Mouse (Mus musculus) adrenal gland, postnatal 25 days (tissue): ENCODE measurements around the gene Ttc8. TPM values are rescaled to one million over a fixed set of nuclear protein-coding genes. Genes with fewer than 3 reads are reported as not detected.
"Not testable (repeated sequence)": the region's sequence is repeated elsewhere in the genome, so short reads cannot be mapped to it uniquely, and the experiment has no call there.

Experiments
- DNase-seq: peaks from one replicate; pipeline ENCODE4 v3.0.0; 2021; ENCODE audit warnings: mixed read lengths
- long read RNA-seq: library from polyadenylated mRNA; stranded (forward); transcript quantifications from one replicate; pipeline ENCODE4 v2.0.0, GENCODE M21; 2021
- total RNA-seq: library from RNA; stranded (reverse); gene quantifications from 2 replicates; pipeline ENCODE4 v1.2.3, GENCODE M21; 2021

Ttc8 gene
- 29.0 and 35.5 TPM in 2 replicates for total RNA-seq
- long read RNA-seq, transcript Ttc8-202 (14 exons, 2,272 nt), result major isoform, 18 of 22 reads
- long read RNA-seq, partial matches to known transcripts, result 1 of 22 reads
- long read RNA-seq, other reads (novel, unspliced or antisense), result 2 of 22 reads

DNA sequence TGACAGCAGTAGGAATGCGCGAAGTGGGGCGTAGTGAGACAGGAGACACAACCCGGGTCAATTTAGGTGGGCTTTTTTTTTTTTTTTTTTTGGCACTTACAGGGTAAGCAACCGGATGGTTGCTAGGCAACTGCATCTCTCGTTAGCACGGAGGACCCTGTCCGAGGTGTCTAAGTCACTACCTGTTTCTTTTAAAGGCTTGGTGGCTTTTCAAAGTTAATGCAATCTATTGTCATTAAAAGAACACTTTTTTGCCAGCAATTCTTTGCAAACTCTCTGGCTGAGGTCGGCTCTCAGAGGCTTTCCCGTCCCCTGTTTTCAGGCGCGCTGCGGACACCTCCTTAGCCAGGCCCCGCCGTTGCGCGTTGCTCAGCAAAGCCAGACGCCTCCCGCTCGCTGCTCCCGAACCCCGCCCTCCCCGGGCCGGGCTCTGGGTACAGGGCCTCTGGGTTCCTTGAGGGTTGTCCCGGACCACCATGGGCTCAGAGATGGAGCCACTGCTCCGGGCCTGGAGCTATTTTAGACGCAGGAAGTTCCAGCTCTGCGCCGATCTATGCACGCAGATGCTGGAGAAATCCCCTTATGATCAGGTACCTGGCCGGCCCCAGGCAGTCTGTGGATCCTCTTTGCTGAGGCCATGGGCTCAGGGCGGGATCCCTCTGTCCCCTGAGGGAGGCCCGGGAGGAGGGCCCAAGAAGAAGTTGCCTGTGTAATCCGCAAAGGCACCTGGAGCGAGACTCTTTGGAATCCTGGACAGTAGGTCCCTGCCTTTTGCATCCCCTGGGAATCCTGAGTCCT lies at the start of gene Ttc8:
Gene Ttc8, plus strand, starts transcription at position 381 of the 798 bp plus-strand sequence.
- peak; percentile 86 for DNase-seq

DNA sequence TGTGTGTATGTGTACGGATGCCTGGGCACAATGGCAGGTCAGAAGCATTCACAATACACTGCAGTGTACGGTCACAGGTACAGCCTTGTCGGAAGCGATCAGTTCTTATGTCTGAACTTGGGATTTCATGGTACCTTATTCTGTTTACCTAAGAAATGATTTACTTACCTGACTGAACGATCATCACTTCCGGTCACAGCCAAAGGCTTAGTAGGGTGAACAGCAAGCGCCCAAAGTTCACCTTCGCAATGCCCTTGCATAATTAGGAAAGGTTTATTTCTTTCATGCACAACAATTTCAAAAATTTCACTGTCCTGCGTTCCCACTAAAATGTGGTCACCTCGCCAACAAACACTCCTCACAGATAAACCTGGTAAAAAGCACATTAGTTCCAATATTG lies 47.5 kb upstream of the Ttc8 start:
- no peak for DNase-seq

- no peak for DNase-seq
Measured at GRCm38 (mm10) chr12:98875216-98875615, 45.2 kb upstream of the Ttc8 start.

DNA sequence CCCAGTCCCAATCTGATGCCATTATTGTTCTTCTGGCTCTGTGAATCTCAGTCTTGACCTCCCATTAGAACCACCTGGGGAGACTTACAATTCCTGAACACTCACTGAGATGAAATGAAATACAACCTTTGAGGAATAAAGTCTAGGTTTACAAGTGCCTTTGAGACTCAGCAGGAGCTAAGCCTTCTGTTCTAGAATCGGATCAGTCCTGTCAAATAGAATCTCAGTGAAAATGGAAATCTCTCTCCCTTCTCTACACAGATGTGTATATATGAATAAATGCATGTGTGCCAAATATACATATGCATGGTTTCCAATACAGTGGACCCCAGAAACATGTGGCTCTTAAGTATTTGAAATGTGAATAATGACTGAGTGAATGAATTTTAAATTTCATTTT lies 41.7 kb upstream of the Ttc8 start:
- no peak for DNase-seq

GRCm38 (mm10) chr12:98881796-98882195 lies 38.6 kb upstream of the Ttc8 start:
- DNase-seq, result no peak

GRCm38 (mm10) chr12:98884515-98884914 lies 35.9 kb upstream of the Ttc8 start:
- no peak for DNase-seq

- no peak for DNase-seq
Measured at GRCm38 (mm10) chr12:98896761-98897160, 23.6 kb upstream of the Ttc8 start.

GRCm38 (mm10) chr12:98899676-98900075 lies 20.7 kb upstream of the Ttc8 start:
- DNase-seq, result no peak

DNA sequence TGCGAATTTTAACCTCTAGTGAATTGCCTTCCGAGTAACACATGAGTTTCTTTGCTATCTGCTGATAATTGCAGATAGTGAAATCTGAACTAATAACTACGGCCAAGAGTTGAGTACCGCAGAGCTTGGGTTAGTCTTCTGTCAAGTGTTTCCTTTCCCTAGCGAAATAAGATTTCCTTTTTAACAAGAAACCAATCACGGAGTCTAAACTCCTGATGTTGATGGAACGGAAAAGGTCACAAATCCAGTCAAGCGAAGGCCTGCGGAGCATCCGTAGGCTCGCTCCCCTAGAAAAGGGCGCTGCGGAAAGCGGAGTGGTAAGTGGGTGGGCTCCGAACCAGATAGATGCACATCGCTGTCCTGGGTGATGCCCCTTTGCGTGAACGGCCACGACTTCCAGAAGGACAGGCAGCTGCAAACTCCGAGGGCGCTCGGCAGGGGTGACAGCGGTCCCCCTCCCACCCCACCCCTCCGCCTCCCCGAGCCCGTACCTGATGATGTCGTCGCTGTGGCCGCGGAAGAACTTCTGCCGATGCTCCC lies 20.0 kb upstream of the Ttc8 start:
- peak; percentile 11 for DNase-seq

- DNase-seq, result peak; percentile 88
Measured at GRCm38 (mm10) chr12:98900881-98901801, 19.2 kb upstream of the Ttc8 start, which contains the start of gene Eml5. Eml5 (minus strand) TSS chr12:98901484.

DNA sequence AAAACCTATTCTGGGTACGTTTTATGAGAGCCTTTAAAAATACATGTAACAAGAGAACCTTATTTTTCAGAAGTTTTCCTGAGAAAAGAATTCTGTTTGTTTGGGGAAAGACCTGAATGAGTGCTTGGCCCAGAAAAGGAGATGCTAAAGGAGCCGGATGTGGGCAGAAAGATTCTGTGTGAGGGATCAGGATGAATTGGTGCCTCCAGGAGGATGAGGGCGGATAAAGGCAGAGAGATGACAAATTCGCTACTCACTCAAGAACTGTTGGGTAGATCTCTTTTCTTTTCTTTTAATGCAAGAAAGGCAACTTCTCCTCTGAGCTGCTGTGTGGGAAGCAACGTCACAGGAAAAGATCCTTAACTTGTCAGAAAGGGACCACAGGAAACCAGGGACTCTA lies 14.9 kb upstream of the Ttc8 start:
- no peak for DNase-seq

DNA sequence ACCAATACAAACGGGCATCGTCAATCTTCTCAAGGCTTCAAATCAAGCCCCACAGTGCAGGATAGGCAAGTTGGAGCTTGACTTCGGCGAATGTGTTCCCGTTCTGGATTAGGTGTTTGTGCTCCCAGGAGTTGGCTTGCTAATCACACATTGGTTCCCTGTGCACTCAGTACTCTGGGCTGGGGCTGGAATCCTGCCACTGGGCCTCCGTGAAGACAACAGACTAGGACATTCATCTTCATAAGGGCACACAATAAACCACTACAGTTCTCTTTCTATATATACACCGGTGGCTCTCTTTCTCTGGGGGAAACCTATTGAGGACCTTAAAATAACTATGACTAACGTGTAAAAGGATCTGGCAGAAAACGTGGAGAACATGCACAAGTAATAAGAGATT lies 10.3 kb upstream of the Ttc8 start:
- no peak for DNase-seq

- DNase-seq, result no peak
Measured at GRCm38 (mm10) chr12:98931174-98931573, 10.8 kb downstream of the Ttc8 start.

DNA sequence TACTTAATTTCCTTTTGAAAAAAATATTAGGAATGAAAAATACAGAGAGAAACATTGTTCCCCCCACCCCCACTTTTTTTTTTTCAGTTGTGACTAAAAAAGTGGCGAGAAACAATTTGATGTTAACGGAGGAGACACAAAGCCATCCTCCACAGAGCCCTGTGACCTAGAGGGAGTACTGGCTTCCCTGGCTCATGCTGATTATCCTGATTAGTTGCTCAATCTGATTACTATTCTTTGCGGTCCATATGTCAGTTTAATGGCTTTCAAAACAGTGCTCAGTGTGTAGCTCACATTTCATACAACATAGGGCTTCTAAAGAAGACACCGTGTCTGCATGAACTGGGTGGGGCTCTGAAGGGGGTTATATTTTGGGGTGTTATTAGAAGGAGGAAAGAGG lies 12.1 kb downstream of the Ttc8 start:
- no peak for DNase-seq

DNA sequence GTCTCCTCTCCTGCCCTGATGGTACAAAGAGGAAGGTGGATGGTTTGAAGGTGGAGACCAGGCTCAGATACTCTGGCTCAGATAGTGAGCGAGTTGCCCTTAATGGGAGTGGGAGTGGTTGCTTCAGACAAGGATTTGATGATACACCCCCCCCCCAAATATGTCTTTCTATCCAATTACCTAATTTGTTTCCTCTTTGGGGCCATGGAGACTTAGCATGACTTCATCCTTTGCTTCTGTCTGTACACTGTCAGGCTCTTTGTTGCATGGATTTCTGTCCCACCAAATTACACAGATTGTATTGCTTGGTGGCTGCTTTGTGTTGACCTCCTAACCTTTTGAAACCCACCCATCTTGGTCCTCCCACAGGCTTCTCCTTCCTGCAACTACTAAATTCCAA lies 12.5 kb downstream of the Ttc8 start:
- DNase-seq, result no peak

GRCm38 (mm10) chr12:98951295-98951694 lies 30.9 kb downstream of the Ttc8 start:
- DNase-seq, result not testable (repeated sequence)

DNA sequence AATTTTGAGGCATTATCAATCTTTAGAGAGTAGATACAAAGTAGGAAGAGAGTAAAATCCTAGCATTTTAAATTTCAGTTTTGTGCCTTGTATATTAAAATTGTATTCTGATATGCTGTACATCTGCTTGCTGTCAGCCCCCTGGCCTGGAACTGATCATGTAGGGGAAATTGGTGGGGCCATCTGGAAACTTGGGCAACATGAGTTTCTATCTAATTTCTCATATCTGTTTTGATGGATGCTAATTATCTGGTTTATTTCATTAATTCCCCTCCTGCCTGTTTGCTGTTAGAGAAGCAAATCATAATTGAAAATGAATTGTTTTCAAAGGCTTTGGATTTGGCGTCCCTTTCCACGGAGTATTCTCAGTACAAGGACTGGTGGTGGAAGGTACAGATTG lies 36.6 kb downstream of the Ttc8 start:
- DNase-seq, result no peak

DNA sequence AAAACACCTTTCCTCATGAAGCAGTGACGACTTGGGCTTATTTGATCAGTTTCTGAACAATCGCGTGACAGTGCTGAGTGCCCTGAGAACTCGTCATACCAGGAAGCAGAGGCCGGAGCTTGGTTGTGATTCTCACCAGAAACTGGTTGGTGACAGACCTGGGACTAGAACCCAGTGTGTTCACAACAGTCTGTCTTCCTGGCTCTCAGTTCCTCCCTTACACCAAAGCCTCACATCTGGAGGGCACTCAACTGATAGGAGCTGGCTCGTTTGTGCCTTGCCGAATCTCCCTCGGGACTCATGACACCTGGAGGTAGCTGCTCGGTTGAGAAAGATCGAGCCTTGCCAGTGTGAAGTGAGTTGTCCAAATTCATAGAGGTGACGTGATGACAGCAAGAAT lies 37.1 kb downstream of the Ttc8 start:
- DNase-seq, result no peak

DNA sequence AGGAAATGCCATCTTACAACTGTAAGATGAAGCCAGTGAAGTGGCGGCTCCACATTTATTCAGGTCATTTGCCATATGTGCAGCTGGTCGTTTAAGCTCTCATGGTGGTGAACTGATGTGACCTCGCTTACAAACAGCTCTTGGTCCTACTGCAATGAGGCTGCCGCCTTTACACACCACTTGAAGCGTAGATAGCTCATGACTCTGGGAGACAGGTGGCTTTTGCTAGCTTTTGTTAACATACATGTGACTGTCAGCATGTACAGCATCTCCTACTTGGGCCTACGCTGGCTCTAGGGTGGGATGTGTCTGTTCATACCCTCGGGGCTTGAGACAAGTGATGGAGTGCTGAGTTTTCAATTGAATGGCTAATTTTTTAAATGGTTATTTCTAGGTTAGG lies 40.6 kb downstream of the Ttc8 start:
- DNase-seq, result no peak

DNA sequence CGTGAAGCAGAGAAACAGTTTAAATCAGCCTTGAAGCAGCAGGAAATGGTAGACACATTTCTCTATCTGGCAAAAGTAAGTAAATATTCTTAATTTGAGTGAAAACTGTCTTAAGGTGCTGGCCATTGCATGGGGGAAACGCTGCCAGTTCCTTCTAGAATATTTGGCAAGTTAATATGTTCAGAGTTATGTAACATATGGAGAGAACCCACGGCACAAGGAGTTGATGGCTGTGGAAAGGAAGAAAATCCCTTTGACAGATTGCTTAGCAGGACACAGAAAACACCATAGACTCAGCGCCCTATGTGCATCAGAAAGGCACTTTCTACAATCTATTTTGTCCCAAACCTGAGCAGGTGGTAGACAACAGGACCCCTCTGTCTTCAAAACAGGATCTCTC lies 41.0 kb downstream of the Ttc8 start:
- DNase-seq, result no peak

DNA sequence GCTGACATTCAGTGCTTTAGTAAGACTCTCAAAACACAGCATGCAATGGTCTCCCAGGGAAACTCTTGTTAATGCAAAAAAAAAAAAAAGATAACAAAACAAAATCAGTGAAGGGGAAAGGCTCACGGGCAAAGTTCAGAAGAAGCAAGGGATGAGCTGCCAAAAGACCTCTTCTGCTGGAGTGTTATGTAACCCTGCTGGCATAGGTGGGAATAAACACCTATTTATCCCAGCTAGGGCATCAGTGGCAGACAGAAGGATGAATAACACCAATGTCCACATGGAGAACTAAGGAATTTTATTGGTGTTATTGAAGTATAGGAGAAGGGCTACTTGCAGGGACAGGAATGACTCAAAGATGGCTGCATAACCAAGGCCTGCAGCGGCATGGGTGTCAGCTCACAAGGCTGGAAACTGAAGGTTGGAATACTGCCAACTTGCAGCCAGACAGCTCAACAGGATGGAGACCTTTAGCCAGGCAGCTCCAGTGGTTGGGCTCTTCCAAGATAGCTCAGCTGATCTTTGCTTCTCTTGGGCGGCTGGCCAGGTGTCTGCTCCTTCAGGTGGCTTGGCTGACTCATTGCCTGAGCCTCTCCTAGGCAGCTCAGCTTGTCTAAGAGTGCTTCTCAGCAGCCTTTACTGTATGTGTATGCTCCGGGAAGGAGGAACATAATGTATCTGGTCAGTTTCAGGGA lies 45.2 kb downstream of the Ttc8 start:
- no peak for DNase-seq

DNA sequence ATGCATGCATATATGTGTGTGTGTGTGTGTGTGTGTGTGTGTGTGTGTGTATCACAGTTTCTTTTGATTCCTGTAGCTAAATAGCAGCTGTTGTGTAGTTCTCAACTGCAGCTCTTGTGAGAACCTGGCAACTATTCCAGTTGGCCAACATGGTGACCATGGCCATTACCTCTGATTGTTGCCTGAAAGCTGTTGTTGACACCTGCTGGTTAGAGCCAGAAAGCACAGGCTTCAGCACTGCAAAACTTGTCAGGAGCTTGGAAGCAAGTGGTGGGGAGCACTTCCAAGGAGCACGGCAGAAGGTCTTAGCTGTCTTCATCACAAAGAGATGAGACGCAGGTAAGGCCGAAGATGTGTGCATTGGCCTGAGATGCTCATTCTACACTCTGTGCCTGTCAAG lies 51.9 kb downstream of the Ttc8 start:
- no peak for DNase-seq
